Mouse (Mus musculus) urinary bladder, adult 18-20 months (tissue): ENCODE measurements around the gene Ptchd4.

Experiments used
- DNase-seq, 2 experiments: peaks; one replicate each; pipeline ENCODE4 v3.0.0; 2022; ENCODE audit warnings: low spot score in 2 of 2, mixed read lengths in 2 of 2

The Ptchd4 gene

DNA sequence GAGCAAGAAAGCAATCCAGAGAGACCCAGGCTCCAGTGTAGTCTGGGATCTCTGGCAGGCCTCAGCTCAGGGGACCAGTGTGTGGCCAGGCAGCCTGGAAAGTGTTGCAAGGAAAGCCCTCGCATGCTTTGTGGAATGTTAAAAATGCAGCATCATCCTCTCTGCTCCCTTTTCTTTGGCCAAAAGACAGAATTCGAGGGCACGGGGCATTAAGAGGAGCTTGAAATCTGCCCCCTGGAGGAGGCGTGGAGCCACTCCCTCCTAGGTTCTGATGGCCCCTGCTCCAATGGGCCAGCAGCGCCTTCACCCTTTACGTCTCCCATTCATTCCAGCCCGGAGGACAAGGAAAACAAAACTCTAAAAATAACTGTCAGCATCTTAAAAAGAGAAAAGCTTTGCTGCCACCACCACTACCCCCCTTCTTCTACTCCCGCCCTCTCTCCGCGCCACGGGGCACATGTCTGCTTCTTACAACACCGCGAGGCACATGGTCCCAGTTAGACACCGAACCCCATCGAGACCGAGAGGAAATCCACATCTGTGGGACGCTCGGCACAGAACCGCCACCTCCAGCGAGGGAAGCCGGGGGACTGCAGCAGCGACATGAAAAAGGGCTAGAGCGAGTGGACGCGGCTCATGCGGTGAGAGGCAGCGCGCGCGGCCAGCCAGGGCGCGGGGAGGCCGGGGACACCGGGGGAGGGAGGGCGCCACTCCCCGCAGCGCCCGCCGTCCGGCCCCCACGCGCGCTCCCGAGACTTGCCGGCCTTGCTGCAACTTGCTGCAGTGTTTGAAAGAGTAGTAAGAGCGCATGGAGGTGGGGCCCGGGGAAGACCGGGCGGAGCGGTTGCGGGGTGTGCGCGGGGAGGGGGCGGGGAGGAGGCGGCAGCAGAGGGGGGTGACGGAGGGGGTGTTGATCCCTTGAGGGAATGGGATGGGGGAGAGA lies at the start of gene Ptchd4:
TSS of gene Ptchd4 (plus strand) at position 279 of the 943 bp plus-strand sequence.
- DNase-seq: peak in 1 of 2 experiments; percentile 8

DNA sequence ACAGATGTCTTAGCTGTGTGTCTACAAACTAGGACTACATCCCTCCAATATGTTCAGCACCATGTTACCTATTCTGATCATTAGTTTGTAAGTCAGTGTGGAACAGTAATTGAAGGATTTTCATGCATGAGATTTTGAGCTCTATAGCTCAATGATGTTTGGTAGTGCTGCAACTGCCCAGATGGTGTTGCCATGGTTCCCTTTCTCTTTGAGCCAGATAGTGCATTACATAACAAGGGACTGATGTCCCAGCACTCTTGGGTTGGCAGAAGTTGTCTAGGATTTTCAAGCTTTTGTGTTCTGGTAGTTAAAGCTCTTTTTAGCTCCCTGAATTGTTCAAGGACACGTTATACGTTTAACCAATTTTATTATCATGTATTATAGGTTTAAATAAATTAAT lies 38.9 kb upstream of the Ptchd4 start:
- no peak for DNase-seq

DNA sequence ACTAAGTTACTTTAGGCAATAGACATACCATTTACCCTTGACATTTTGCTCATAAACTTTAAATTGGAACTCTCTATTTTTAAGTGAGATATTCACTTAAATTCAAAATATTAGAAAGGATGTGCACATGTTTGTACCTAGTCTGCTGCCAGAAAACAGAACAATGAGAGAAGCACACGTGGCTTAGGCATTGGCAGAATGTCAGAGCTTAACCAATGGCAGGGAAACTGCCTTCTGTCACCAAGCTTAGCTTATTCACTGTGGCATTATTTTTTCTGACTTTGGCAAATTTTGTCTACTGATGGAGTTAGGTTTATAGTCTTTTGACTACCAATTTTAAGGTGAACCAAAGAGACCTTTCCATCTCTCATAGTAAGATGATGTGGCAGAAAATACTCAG lies 31.4 kb upstream of the Ptchd4 start:
- DNase-seq: no peak

DNA sequence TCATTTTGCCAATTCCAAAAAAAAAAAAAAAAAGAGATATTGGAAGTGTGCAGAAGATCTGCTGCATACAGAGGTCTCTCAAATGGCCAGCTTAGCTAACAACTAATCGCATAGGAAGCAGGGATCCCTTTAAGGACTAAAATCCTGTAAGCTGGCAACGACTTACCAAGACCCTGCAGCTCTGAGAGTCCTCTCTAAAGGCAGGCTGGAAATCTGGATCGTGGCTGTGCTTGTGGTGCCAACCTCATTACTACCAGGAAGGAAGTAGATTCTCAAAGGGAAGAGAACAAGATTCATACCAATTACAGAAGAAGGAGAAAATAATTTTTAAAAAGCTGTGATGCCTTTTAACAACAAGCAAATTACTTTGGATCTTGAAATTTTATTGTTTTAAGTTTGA lies 29.5 kb upstream of the Ptchd4 start:
- no peak for DNase-seq

DNA sequence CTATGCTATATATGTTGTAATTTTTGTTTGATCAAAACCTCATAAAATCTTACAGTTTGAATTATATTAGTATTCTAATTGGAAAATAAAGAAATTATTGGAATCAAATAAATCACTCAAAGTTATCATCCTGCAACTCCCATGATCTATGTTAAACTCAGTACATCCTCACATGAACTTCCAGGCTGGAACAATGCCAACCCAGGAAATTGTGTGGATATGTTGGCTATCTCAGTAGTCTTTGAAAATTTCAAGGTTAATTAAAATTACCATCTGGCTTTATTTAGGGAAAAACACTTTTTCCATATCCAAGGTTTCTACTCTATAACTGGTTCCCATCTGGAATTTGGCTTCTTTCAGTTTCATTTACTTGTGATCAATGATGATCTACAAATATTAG lies 25.4 kb upstream of the Ptchd4 start:
- DNase-seq: no peak

DNA sequence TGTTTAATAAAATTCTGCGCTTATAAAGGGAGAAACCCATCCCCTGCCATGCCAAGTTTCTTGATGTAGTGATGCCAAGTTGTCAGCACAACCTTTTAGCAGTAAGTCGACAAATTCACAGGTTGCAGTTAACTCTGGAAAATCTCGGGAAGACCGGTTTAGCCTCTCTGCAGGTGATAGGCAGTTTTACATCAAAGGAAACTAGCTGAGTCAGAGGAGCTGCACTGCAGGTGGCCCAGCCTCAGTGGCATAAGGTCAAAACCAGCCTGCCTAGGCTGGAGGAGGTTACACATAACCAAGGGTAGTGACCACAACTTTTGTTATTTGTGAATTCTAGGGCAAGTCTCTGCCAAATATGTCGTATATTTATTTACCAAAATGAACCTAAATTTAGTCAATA lies 24.0 kb upstream of the Ptchd4 start:
- no peak for DNase-seq

DNA sequence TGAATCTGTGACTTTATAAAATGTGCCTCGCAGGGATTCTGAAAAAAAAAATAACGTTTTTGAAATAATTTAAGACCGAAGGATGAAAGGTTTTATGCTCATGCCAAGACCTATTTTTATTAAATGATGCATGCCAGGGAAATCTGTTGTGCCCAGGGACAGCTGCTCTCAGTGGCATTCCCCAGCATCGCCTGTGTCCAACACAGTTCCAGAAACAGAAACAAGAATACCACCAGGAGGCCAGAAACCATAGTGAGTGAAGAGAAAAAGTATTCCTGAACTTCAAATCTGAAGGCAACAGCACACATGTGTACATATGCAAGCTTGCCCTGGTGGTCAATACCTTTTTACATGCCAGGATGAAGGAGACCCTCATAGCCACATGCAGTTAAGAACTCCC lies 17.8 kb upstream of the Ptchd4 start:
- no peak for DNase-seq

DNA sequence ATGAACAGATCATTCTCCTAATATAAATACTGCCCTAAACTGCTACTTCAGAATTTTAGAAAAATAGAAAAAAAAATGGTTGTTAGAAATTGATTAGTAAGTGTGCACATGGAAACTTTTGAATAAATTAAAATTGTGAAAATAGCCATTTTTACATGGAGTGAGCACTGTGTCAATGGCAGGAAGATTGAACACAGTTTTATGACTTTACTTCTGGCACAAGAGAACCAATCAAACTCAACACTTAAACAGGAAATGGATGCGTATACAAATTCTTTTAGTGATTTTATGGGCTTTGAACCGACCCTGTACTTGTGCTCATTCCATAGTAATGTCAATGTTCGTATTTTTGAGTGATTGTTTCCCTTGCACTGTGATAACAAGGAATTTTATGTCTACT lies 16.1 kb upstream of the Ptchd4 start:
- no peak for DNase-seq

DNA sequence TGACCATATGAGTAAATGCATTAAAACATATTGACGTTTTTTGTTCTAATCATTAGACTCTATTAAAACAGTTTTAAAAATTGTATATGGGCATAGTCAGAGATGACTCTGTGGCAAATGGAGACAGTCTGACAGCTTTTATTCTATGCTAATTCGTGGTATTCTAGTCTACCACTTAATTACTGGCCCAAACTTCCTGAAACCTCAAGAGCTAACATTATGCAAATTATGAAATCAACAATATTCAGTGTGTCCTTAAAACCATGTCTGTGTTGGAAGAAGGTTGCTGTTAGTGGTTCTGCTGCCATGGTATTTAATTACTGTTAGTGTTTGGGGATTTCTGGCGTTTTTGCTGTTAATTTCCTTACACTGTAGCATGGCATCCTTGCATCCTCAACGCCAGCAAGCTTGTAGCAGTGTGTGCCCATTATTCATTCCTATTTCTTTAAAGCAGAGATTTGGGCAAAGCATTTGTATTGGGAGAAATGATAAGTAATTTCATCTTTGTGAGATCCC lies 12.6 kb upstream of the Ptchd4 start:
- DNase-seq: no peak

DNA sequence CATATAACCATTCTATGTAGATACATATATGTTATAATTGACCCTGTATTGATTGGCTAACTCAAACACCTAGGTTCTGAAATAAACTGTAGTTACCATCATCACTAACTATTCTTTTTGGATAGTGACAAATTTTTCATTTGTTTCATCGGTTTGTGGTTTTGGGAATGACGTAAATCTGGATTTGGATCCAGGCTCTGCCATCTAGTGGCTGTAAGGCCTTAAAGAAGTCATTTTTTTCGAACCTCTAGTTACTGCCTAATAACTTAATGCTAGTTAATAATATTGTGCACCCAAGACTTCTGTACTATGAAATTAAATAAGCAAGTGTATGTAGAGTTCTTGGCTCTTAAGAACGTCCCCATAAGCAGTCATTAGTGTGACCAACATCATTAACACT lies 11.5 kb upstream of the Ptchd4 start:
- DNase-seq: no peak

DNA sequence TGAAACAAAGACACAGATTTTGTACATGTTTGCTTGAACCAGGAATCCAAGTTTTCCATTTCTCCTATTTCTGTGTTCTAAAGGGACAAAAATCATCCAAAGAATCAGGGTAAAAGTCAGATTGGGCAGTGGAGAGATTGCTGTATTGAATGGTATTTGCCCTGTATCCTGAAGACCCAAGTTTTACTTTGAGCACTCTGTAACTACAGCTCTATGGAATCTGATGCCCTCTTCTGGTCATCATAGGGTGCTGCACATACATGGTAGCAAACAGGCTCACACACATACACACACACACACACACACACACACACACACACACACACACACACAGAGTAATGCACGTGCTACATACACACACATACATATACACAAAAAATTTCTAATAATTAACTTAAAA lies 8.7 kb upstream of the Ptchd4 start:
- DNase-seq: no peak

DNA sequence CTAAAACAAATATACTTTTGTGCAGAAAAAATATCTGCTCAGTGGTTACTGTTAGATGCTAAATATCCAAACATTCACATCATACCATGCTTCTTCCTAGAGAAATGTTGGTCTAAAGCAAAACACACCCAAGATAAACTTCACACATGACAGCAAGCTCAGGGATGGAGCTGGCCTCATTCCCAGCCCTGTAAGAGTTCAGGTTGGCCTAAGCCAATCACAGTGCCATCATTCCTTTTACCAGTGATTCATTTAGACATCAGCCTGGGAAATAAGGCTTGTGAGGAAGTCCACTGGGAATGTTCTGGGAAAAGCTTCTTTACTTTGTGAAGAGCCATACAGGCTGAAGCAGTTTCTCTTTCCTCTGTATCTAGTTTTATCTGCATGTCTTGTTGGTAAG lies 5.6 kb upstream of the Ptchd4 start:
- no peak for DNase-seq

DNA sequence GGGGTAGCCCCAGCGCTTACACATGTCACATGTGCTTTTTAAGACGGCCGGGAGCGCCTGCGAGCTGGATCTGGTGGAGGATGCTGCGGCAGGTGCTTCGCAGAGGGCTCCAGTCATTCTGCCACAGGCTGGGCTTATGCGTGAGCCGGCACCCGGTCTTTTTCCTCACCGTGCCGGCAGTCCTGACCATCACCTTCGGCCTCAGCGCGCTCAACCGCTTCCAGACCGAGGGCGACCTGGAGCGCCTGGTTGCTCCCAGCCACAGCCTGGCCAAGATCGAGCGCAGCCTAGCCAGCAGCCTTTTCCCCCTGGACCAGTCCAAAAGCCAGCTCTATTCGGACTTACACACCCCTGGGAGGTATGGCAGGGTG lies 850 bp downstream of the Ptchd4 start:
- DNase-seq: no peak

DNA sequence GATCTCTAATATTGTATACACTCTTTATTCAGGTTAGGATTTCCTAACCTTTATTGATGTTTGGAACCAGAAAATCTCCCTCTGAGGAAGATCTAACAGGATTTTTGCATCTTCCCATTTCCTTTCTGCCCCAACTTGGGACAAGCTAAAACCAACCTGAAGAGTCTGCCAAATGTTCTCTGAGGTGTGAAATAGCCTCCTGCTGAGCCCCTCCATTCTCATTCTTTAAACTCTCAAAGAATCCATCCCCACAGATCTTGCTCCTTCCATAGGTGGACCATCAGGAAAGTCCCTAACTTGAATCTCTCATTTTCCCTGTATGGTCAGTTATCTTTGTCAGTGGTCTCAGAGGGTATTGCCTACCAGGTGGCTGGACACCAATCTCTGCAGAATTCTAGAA lies 20.0 kb downstream of the Ptchd4 start:
- DNase-seq: no peak

DNA sequence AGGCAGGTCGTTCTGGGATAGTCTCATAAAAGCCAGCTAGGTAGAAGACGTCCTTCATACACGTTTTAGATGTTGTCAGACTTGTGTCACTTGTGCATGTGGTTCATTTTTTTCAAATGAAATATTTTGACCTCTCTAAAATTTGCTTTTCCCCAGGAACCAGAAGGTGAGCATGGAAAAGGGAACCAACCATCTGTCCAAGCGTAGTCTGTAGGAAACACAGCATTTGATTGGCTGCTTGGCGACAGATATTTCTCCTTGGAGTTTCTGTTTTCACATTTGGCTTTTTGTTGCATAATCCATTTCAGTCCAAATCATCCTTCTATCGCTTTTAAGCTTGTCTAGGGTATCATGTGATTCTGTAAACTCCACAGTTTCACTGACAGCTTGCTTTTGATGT lies 20.8 kb downstream of the Ptchd4 start:
- DNase-seq: no peak

DNA sequence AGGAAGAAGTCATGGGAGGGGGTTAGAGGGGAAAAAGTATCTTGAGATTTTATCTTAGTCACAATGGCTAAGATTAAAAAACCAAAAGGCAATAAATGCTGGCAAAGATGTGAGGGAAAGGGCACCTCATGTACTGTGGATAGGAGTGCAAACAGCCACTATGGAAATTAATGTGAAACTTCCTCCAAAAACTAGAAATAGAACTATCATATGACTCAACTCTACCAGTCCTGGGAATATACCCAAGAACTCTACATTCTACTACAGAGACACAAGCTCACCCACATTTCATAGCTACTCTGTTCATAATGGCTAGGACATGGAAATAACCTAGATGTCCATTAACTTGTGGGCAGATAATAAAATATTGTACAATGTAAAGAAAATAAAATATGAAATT lies 30.3 kb downstream of the Ptchd4 start:
- no peak for DNase-seq

DNA sequence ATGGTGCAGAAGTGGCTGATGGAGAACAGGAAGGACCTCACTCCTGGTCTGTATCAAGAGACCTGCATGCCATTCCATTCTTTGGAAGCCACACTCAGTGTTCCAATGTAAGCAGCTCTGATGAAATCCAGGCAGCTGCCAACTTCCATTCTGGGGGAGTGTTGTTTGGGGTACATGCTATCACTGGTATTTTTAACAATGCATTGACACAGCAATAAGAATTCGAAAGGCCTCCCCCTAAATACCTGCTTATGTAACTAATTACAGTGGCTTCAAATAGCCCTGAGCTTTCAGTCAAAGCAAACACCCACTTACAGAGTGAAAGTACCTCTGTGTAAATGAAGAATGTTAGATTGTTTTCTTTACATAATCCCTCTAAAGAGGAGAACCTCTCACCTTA lies 42.7 kb downstream of the Ptchd4 start:
- no peak for DNase-seq

DNA sequence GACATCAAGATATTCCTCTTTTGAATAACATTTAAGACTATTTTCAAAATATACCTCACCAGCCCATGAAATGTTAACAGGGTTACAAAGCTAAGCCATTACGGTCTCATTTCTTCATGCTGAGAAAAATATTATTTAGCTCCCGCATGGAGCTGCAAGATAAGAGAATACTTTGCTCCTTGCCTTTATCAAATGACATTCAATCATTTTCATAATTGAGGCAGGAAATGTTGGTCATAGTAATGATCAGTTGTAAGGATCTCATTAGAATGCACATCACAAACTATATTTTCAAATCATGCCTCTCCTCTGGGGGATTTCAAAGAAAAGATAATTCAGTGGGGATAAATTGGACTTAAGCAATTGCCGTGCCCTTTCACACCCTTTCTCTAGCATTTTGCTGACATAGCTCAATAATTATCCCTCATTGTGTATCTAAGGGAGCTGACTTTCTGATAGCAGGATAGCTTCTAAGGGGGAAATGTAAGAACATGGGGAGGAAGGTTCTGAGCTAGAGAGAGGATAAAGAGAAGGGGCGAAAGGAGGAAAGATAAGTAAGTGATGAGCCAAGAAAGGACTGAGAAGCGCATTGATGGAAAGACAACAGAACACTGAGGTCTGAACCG lies 47.5 kb downstream of the Ptchd4 start:
- DNase-seq: no peak

DNA sequence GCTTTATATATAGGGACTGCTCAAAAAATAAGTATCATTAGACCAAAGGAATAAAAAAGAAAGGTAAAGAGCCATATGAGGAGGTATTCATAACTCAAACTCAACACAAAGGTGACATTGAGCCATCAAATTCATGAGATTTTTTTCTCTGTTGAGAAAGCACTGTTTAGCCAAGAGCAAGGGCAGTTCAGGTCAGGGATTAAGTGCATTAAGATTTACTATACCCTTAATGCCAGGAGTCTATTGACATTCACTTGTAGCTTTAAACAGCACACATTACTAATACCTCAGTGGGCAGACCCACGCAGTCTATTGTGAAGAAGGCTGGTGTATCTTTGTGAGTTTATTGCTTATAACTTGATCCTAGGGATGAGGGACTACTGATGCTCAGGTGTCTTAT lies 49.0 kb downstream of the Ptchd4 start:
- no peak for DNase-seq

DNA sequence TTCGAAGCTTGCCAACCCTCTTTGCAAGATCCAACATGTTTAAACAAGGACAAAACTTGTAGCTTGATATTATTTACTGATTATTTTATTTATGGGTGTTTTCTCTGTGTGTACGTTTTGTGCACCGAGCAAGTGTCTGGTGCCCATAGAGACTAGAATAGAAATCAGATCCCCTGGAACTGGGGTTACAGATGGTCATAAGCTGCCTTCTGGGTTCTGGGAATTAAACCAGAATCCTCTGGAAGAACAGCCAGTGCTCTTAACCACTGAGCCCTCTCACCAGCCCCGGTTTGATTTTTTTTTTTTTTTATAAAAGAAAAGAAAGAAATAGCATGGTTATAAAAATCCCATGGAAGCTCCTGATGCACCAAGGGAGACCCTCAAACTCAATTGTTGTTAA lies 59.1 kb downstream of the Ptchd4 start:
- DNase-seq: no peak

DNA sequence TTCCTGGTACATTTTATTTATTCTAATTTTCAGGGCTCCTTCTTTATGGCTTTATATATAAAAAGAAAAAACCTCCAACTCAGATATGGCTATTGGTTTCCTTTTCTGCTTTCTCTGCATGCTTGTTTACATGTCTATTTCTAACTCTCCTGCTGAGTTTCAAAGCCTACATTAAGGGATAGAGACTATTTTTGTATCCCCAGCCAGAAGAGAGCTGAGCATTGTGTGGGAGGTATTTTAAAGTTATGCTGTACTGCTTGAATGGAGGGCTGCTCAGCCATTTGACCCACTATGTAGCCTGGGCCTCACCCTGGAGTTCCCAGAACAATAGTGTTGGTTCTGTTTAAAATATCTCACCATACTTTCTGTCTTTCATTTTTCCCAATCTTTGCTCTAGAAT lies 77.3 kb downstream of the Ptchd4 start:
- DNase-seq: no peak

DNA sequence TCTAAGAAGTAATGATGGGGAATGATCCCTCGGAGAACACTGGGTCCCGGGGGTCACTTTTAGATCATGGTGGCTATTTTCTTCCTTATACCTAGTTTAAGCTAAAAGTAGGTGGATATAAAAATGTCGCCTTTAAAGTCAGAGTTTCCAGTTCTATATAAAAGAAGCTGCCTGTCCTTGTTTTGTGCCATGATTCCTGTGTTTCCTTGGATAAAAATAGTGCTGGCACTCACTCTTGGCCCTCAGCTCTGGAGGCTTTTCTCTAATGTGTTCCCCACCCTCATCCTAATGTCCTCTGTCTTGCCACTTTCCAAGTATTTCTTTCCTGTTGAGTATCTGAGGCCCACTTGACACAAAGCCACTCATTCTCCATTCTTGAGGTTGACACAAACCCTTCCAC lies 79.6 kb downstream of the Ptchd4 start:
- no peak for DNase-seq

DNA sequence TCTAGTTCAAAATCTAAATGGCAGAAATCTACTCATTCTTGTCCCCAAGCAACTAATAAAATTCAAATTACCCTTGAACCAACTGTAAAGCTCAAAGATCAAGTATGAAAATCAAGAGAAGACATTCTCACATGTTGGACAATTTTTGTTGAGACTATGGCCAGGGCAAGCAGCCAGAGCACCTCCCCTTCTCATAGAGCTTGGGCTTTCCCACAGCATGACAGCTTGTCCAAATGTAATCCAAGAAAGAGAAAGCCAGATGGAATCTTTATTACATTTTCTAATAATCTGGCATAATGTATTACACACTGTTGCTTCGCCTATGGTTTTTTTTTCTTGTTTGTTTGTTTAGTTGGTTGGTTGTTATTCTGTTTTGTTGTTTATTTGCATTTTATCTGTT lies 102.7 kb downstream of the Ptchd4 start:
- DNase-seq: no peak
